Mouse (Mus musculus) hindlimb bud, embryonic 11.5 days (tissue): Measurements from ENCODE around the gene Runx1.
A peak's percentile ranks its signal among the peaks of the same experiment; 100 is the strongest.

ENCODE experiments used
- DNase-seq: peaks from one replicate; pipeline ENCODE4 v3.0.0-alpha.2; 2012; ENCODE audit warnings: low read depth, low spot score; ENCODE audit errors: extremely low spot score

Gene Runx1

GRCm38 (mm10) chr16:92621859-92622258 lies 204.1 kb downstream of the Runx1 start:
- no peak for DNase-seq

- DNase-seq, result no peak
Observed at GRCm38 (mm10) chr16:92620841-92621518, 205.0 kb downstream of the Runx1 start.

- no peak for DNase-seq
Observed at GRCm38 (mm10) chr16:92616839-92617238, 209.1 kb downstream of the Runx1 start.

GRCm38 (mm10) chr16:92615234-92615799 lies 210.6 kb downstream of the Runx1 start:
- no peak for DNase-seq

- no peak for DNase-seq
Observed at GRCm38 (mm10) chr16:92612546-92612945, 213.4 kb downstream of the Runx1 start.

GRCm38 (mm10) chr16:92611641-92612149 lies 214.3 kb downstream of the Runx1 start:
- no peak for DNase-seq

- DNase-seq, result no peak
Observed at GRCm38 (mm10) chr16:92610464-92610863, 215.5 kb downstream of the Runx1 start.

- DNase-seq, result no peak
Observed at GRCm38 (mm10) chr16:92609717-92610077, 216.3 kb downstream of the Runx1 start.

- peak; percentile 49 for DNase-seq
Observed at GRCm38 (mm10) chr16:92609006-92609716, 216.8 kb downstream of the Runx1 start.

- DNase-seq, result no peak
Observed at GRCm38 (mm10) chr16:92608180-92608960, 217.6 kb downstream of the Runx1 start.

GRCm38 (mm10) chr16:92606491-92606965 lies 219.4 kb downstream of the Runx1 start:
- DNase-seq, result no peak

- DNase-seq, result no peak
Observed at GRCm38 (mm10) chr16:92605606-92606490, 220.1 kb downstream of the Runx1 start.

- DNase-seq, result no peak
Observed at GRCm38 (mm10) chr16:92602504-92602903, 223.4 kb downstream of the Runx1 start.

GRCm38 (mm10) chr16:92601270-92601826 lies 224.6 kb downstream of the Runx1 start:
- no peak for DNase-seq

GRCm38 (mm10) chr16:92599451-92599850 lies 226.5 kb downstream of the Runx1 start:
- DNase-seq, result no peak

- no peak for DNase-seq
Observed at GRCm38 (mm10) chr16:92597655-92598054, 228.3 kb downstream of the Runx1 start.

GRCm38 (mm10) chr16:92592207-92592606 lies 233.7 kb downstream of the Runx1 start:
- DNase-seq, result no peak

GRCm38 (mm10) chr16:92591783-92592182 lies 234.2 kb downstream of the Runx1 start:
- no peak for DNase-seq

GRCm38 (mm10) chr16:92587836-92588235 lies 238.1 kb downstream of the Runx1 start:
- no peak for DNase-seq

- DNase-seq, result no peak
Observed at GRCm38 (mm10) chr16:92581767-92582166, 244.2 kb downstream of the Runx1 start.
